Mouse (Mus musculus) spleen, postnatal 36 days (tissue): ENCODE measurements around the gene Stag1.

Experiments used
- DNase-seq, 2 experiments: peaks; one replicate each; pipeline ENCODE4 v3.0.0; 2022; ENCODE audit warnings: low spot score in 2 of 2, mixed read lengths in 1 of 2

Stag1 gene

GRCm38 (mm10) chr9:100597546-100597945, at the start of gene Stag1:
Gene Stag1, plus strand, starts transcription at chr9:100597798.
- DNase-seq, result no peak

GRCm38 (mm10) chr9:100548313-100548712, 49.3 kb upstream of the Stag1 start:
- DNase-seq, result peak in 1 of 2 experiments; percentile 24

GRCm38 (mm10) chr9:100555686-100556085, 41.9 kb upstream of the Stag1 start:
- no peak for DNase-seq

- no peak for DNase-seq
These were observed 39.5 kb upstream of the Stag1 start for GRCm38 (mm10) chr9:100558023-100558573.

- no peak for DNase-seq
These were observed 38.6 kb upstream of the Stag1 start for GRCm38 (mm10) chr9:100558991-100559390.

GRCm38 (mm10) chr9:100560251-100560890, 37.2 kb upstream of the Stag1 start:
- DNase-seq, result no peak

- no peak for DNase-seq
These were observed 27.6 kb upstream of the Stag1 start for GRCm38 (mm10) chr9:100569798-100570625.

GRCm38 (mm10) chr9:100570626-100571233, 26.9 kb upstream of the Stag1 start, which contains the start of gene Slc35g2:
Gene Slc35g2, minus strand, starts transcription at chr9:100571090.
- DNase-seq, result no peak

- DNase-seq, result no peak
These were observed 26.1 kb upstream of the Stag1 start for GRCm38 (mm10) chr9:100571511-100571910.

- no peak for DNase-seq
These were observed 24.3 kb upstream of the Stag1 start for GRCm38 (mm10) chr9:100573300-100573699.

GRCm38 (mm10) chr9:100573942-100574341, 23.7 kb upstream of the Stag1 start:
- DNase-seq, result no peak

GRCm38 (mm10) chr9:100580196-100580740, 17.3 kb upstream of the Stag1 start:
- DNase-seq, result no peak

GRCm38 (mm10) chr9:100581543-100582492, 15.8 kb upstream of the Stag1 start:
- no peak for DNase-seq

GRCm38 (mm10) chr9:100582883-100583575, 14.6 kb upstream of the Stag1 start:
- DNase-seq, result no peak

- no peak for DNase-seq
These were observed 13.6 kb upstream of the Stag1 start for GRCm38 (mm10) chr9:100584031-100584430.

- DNase-seq, result no peak
These were observed 7.1 kb upstream of the Stag1 start for GRCm38 (mm10) chr9:100590462-100590861.

GRCm38 (mm10) chr9:100596317-100596716, 1.3 kb upstream of the Stag1 start:
- no peak for DNase-seq

GRCm38 (mm10) chr9:100599761-100600328, 2.2 kb downstream of the Stag1 start:
- DNase-seq, result no peak

- no peak for DNase-seq
These were observed 4.5 kb downstream of the Stag1 start for GRCm38 (mm10) chr9:100602130-100602529.

GRCm38 (mm10) chr9:100603156-100603555, 5.6 kb downstream of the Stag1 start:
- DNase-seq, result no peak
